Mouse (Mus musculus) C2C12 (cell line): ENCODE measurements around the gene Nans. TPM values are rescaled to one million over a fixed set of nuclear protein-coding genes. Genes with fewer than 3 reads are reported as not detected.

Experiments used
- H3K27me3 ChIP-seq: one replicate; pipeline ENCODE4 v1.6.1; 2011; ENCODE audit not compliant: control insufficient read depth, insufficient read depth, insufficient read length
- H3K36me3 ChIP-seq: one replicate; pipeline ENCODE4 v1.6.1; 2011; ENCODE audit not compliant: control insufficient read depth, insufficient read depth
- H3K4me3 ChIP-seq: one replicate; pipeline ENCODE4 v1.5.1; 2011; ENCODE audit warnings: mild to moderate bottlenecking, control low read depth; ENCODE audit not compliant: poor library complexity, insufficient read depth, severe bottlenecking
- H3K79me2 ChIP-seq: one replicate; pipeline ENCODE4 v1.6.1; 2011; ENCODE audit not compliant: control insufficient read depth, insufficient read depth
- H3K79me3 ChIP-seq: one replicate; pipeline ENCODE4 v1.6.1; 2011; ENCODE audit warnings: low read depth, control low read depth
- H3ac ChIP-seq: one replicate; pipeline ENCODE3; 2011; ENCODE audit warnings: low read depth; ENCODE audit not compliant: control insufficient read depth, insufficient read length
- CEBPB ChIP-seq: IDR thresholded peaks from one replicate; pipeline ENCODE4 v1.6.1; 2011; ENCODE audit warnings: low read depth, mild to moderate bottlenecking, control low read depth, moderate library complexity
- CTCF ChIP-seq: IDR thresholded peaks from one replicate; pipeline ENCODE4 v1.5.1; 2011; ENCODE audit not compliant: control insufficient read depth, insufficient read depth, insufficient read length
- FOSL1 ChIP-seq: IDR thresholded peaks from one replicate; pipeline ENCODE4 v1.8.0; 2011; ENCODE audit warnings: mild to moderate bottlenecking, low read length; ENCODE audit not compliant: poor library complexity, insufficient read depth, severe bottlenecking
- MAX ChIP-seq: IDR thresholded peaks from one replicate; pipeline ENCODE4 v1.6.1; 2011; ENCODE audit warnings: mild to moderate bottlenecking, control low read depth
- MYOD1 ChIP-seq: IDR thresholded peaks from one replicate; pipeline ENCODE4 v1.6.1; 2011; ENCODE audit warnings: low read depth; ENCODE audit not compliant: control insufficient read depth, insufficient read length
- MYOG ChIP-seq: IDR thresholded peaks from one replicate; pipeline ENCODE4 v1.6.1; 2011; ENCODE audit not compliant: control insufficient read depth, insufficient read length; ENCODE audit errors: extremely low read depth
- USF1 ChIP-seq: IDR thresholded peaks from one replicate; pipeline ENCODE4 v1.6.1; 2011; ENCODE audit warnings: low read depth, mild to moderate bottlenecking, control low read depth, moderate library complexity
- polyA plus RNA-seq: library from polyadenylated mRNA; unstranded; fragments of >200 nt; fragmentation: generic; extraction: Trizol; gene quantifications from one replicate; pipeline ENCODE4 v1.2.1, GENCODE M21; 2012; ENCODE audit warnings: missing spikeins

The Nans gene
- polyA plus RNA-seq, 1 experiment, result 115 TPM

GRCm38 (mm10) chr4:46546709-46547108 lies 57.7 kb downstream of the Nans start:
- TF ChIP-seq FOSL1 (no peak), CEBPB (no peak), USF1 (no peak), MYOG (no peak), MYOD1 (no peak), MAX (no peak), CTCF (no peak)
- Histone ChIP-seq H3K4me3 (no peak overlapping the region), H3K79me3 (no peaks in the 10 kb centered on the region), H3ac (no peak overlapping the region), H3K27me3 (peaks cover 10% of the 10 kb centered on the region), H3K36me3 (no peaks in the 10 kb centered on the region), H3K79me2 (no peaks in the 10 kb centered on the region)

GRCm38 (mm10) chr4:46549979-46550378 lies 60.9 kb downstream of the Nans start:
- H3K4me3 ChIP-seq, result no peak overlapping the region
- H3K36me3 ChIP-seq, result no peaks in the 10 kb centered on the region
- peaks cover 10% of the 10 kb centered on the region for H3K27me3 ChIP-seq
- H3K79me3 ChIP-seq, result no peaks in the 10 kb centered on the region
- no peak overlapping the region for H3ac ChIP-seq
- no peak for TF ChIP-seq CEBPB
- no peak for TF ChIP-seq CTCF
- TF ChIP-seq MYOD1, result no peak
- TF ChIP-seq MAX, result no peak
- no peak for TF ChIP-seq FOSL1
- TF ChIP-seq USF1, result no peak
- TF ChIP-seq MYOG, result no peak
- H3K79me2 ChIP-seq, result no peaks in the 10 kb centered on the region

GRCm38 (mm10) chr4:46550406-46550805 lies 61.4 kb downstream of the Nans start:
- TF ChIP-seq CTCF (no peak), FOSL1 (no peak), MYOD1 (no peak), MAX (no peak), CEBPB (no peak), USF1 (no peak), MYOG (no peak)
- Histone ChIP-seq H3K36me3 (no peaks in the 10 kb centered on the region), H3K4me3 (no peak overlapping the region), H3ac (no peak overlapping the region), H3K79me3 (no peaks in the 10 kb centered on the region), H3K79me2 (no peaks in the 10 kb centered on the region), H3K27me3 (peaks cover 10% of the 10 kb centered on the region)

Other genes starting within 250 kb of the Nans start
- not detected for gene Foxe1, start 145.6 kb upstream of the Nans start, polyA plus RNA-seq
- gene Trmo, start 99.8 kb upstream of the Nans start, polyA plus RNA-seq, result 2.2 TPM
- gene Hemgn, start 75.7 kb upstream of the Nans start, polyA plus RNA-seq, result not detected
- gene Anp32b, start 38.3 kb upstream of the Nans start, polyA plus RNA-seq, result 311 TPM
- 0.12 TPM for gene Trim14, start 46.9 kb downstream of the Nans start, polyA plus RNA-seq
- 0.33 TPM for gene Coro2a, start 113.0 kb downstream of the Nans start, polyA plus RNA-seq
- gene Tbc1d2, start 161.0 kb downstream of the Nans start, polyA plus RNA-seq, result 0.77 TPM